Mouse (Mus musculus) 3134 (cell line): ENCODE results near the gene Cox20.
A peak's percentile ranks its signal among the peaks of the same experiment; 100 is the strongest.
"Not testable (repeated sequence)": the region's sequence is repeated elsewhere in the genome, so short reads cannot be mapped to it uniquely, and the experiment has no call there.

Experiments used
- DNase-seq: peaks from one replicate; pipeline ENCODE4 v3.0.0-alpha.2; 2011; ENCODE audit warnings: low spot score; ENCODE audit not compliant: insufficient read length; ENCODE audit errors: extremely low read depth

Cox20 gene

GRCm38 (mm10) chr1:178318389-178319184 lies at the start of gene Cox20:
Gene Cox20, plus strand, starts transcription at chr1:178319130.
- peak; percentile 99 for DNase-seq

GRCm38 (mm10) chr1:178270635-178271034 lies 48.3 kb upstream of the Cox20 start:
- no peak for DNase-seq

GRCm38 (mm10) chr1:178275174-178275730 lies 43.7 kb upstream of the Cox20 start:
- no peak for DNase-seq

GRCm38 (mm10) chr1:178275738-178276053 lies 43.2 kb upstream of the Cox20 start:
- DNase-seq, result no peak

GRCm38 (mm10) chr1:178276054-178276911 lies 42.6 kb upstream of the Cox20 start:
- DNase-seq, result no peak

- not testable (repeated sequence) for DNase-seq
Measured at GRCm38 (mm10) chr1:178283314-178283713, 35.6 kb upstream of the Cox20 start.

- no peak for DNase-seq
Measured at GRCm38 (mm10) chr1:178283946-178284720, 34.8 kb upstream of the Cox20 start.

- no peak for DNase-seq
Measured at GRCm38 (mm10) chr1:178287601-178288176, 31.2 kb upstream of the Cox20 start.

- DNase-seq, result no peak
Measured at GRCm38 (mm10) chr1:178291716-178292115, 27.2 kb upstream of the Cox20 start.

- DNase-seq, result no peak
Measured at GRCm38 (mm10) chr1:178294051-178294450, 24.9 kb upstream of the Cox20 start.

GRCm38 (mm10) chr1:178301261-178301660 lies 17.7 kb upstream of the Cox20 start:
- DNase-seq, result not testable (repeated sequence)

- peak; percentile 50 for DNase-seq
Measured at GRCm38 (mm10) chr1:178303425-178303824, 15.5 kb upstream of the Cox20 start.

- DNase-seq, result no peak
Measured at GRCm38 (mm10) chr1:178309487-178309886, 9.4 kb upstream of the Cox20 start.

GRCm38 (mm10) chr1:178310128-178310527 lies 8.8 kb upstream of the Cox20 start:
- DNase-seq, result no peak

GRCm38 (mm10) chr1:178313039-178313597 lies 5.8 kb upstream of the Cox20 start:
- no peak for DNase-seq

GRCm38 (mm10) chr1:178314236-178314635 lies 4.7 kb upstream of the Cox20 start:
- no peak for DNase-seq

GRCm38 (mm10) chr1:178317275-178318001 lies 1.5 kb upstream of the Cox20 start:
- DNase-seq, result no peak

GRCm38 (mm10) chr1:178318002-178318388 lies 935 bp upstream of the Cox20 start:
- DNase-seq, result no peak

GRCm38 (mm10) chr1:178319295-178320037 lies 536 bp downstream of the Cox20 start:
- no peak for DNase-seq
